11 mouse cellular contexts compared by ENCODE assay signal in the genomic region with DNA sequence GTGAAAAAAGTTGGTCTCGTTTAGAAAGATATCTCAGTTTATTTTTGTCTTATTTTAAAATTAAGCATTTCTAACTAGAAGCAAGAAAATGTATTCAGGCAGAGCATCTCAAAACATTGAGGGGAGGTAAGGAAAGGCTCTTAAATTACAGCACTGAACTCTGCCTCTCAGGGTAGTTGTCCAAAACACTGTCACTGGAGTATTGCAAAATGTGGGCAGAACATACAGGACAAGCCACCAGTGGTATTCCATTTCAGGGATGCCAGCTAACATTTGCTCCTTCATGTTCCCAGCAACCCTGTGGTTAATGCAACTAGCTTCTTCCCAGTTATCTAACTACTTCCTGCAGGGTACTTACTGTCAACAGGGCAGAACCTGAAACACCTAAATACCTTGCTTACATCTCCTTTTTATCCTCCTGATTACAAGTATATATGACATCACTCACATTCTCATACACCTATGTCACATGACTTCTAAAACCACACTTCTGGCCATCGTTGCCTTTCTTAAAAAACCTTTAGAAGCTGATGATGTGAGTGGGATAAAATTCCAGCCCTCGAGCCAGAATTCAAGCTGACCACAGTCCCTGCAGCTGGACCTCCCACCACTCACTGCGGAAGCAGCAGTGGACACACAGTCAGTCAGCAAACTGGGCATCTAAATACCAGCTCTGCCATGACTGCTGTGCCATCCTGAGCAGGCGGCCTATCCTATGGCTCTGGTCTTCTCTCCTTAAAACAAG. TPM values are rescaled to one million over a fixed set of nuclear protein-coding genes. Genes with fewer than 3 reads are reported as not detected.
DNase-seq lines count a peak whose midpoint lies in the region; ATAC-seq and TF ChIP-seq lines count a peak whose summit lies in the region.
"Had no signal": no experiment of that assay in that cellular context is flagged by ENCODE, and none has a peak within 500 bp of the region (broad histone marks: within the 10 kb centered on the region; RNA-seq: fewer than 3 reads in every experiment).

No protein-coding gene starts in this region.

- no peak overlapping the region for H3K27ac ChIP-seq in heart, embryonic 16.5 days (ENCODE audit: low read length)
- H3K27ac ChIP-seq in lung, postnatal 0 days (ENCODE audit: low read length) = no peak overlapping the region
- H3K27ac ChIP-seq in intestine, embryonic 15.5 days = no peak overlapping the region
- H3K27ac ChIP-seq in stomach, embryonic 15.5 days = no peak overlapping the region
- H3K27ac ChIP-seq: liver, embryonic 15.5 days had no signal

- H3K9ac ChIP-seq in heart, embryonic 16.5 days (ENCODE audit: low read length) = no peak overlapping the region
- no peak overlapping the region for H3K9ac ChIP-seq in lung, postnatal 0 days (replicated peaks; ENCODE audit: low read depth)
- H3K9ac ChIP-seq in intestine, embryonic 15.5 days = no peak overlapping the region
- H3K9ac ChIP-seq in stomach, embryonic 15.5 days = no peak overlapping the region
- H3K9ac ChIP-seq: liver, embryonic 15.5 days had no signal

- peaks cover 23% of the 10 kb centered on the region for H3K4me1 ChIP-seq in heart, embryonic 16.5 days (ENCODE audit: control insufficient read depth, insufficient read depth, low read length)
- peaks cover 7% of the 10 kb centered on the region; the same call in 1 of the 2 replicates for H3K4me1 ChIP-seq in lung, postnatal 0 days (ENCODE audit: insufficient read depth, low read depth, low read length)
- peaks cover 8% of the 10 kb centered on the region for H3K4me1 ChIP-seq in intestine, embryonic 15.5 days (replicated peaks)
- H3K4me1 ChIP-seq in stomach, embryonic 15.5 days = peaks cover 14% of the 10 kb centered on the region; the same call in 1 of the 2 replicates

- ATAC-seq in heart, embryonic 16.5 days (replicated peaks; ENCODE audit: extremely low read depth, insufficient read depth, low FRiP score) = no peak
- no peak for ATAC-seq in lung, postnatal 0 days
- ATAC-seq in intestine, embryonic 15.5 days = no peak
- ATAC-seq in stomach, embryonic 15.5 days (ENCODE audit: insufficient read depth, low FRiP score, low read depth) = no peak

- DNase-seq in heart, adult 9 months (ENCODE audit: low spot score in 2 of 2) = no peak
- peak; percentile 19 for DNase-seq in lung, postnatal 0 days (ENCODE audit: low spot score)
- no peak for DNase-seq in lung, postnatal 14 days
- no peak for DNase-seq in adrenal gland, postnatal 36 days
- DNase-seq in T-cell, adult 2 months (ENCODE audit: low spot score) = no peak
- DNase-seq: adrenal gland, adult 2 months; cerebellum, postnatal 14 days had no signal

- no peaks in the 10 kb centered on the region for H3K9me3 ChIP-seq in heart, embryonic 16.5 days (replicated peaks; ENCODE audit: control insufficient read depth, low read length)
- no peaks in the 10 kb centered on the region for H3K9me3 ChIP-seq in lung, postnatal 0 days (ENCODE audit: low read length)
- no peaks in the 10 kb centered on the region for H3K9me3 ChIP-seq in intestine, embryonic 15.5 days
- H3K9me3 ChIP-seq in stomach, embryonic 15.5 days = no peaks in the 10 kb centered on the region
- H3K9me3 ChIP-seq: liver, embryonic 15.5 days had no signal

- peak overlapping the region; percentile 15; the same call in 1 of the 2 replicates for H3K4me3 ChIP-seq in heart, embryonic 16.5 days (ENCODE audit: low read length)
- peak overlapping the region; percentile 4; the same call in 1 of the 2 replicates for H3K4me3 ChIP-seq in lung, postnatal 0 days (ENCODE audit: low read depth, low read length)
- H3K4me3 ChIP-seq in intestine, embryonic 15.5 days (replicated peaks) = peak overlapping the region; percentile 23
- peak overlapping the region; percentile 19 for H3K4me3 ChIP-seq in stomach, embryonic 15.5 days (replicated peaks)
- H3K4me3 ChIP-seq: liver, embryonic 15.5 days had no signal

- peak overlapping the region; percentile 49 for H3K4me2 ChIP-seq in heart, embryonic 16.5 days (ENCODE audit: low read depth, low read length)
- H3K4me2 ChIP-seq in lung, postnatal 0 days (replicated peaks; ENCODE audit: low read depth, low read length) = peak overlapping the region; percentile 77
- peak overlapping the region; percentile 56 for H3K4me2 ChIP-seq in intestine, embryonic 15.5 days (replicated peaks)
- peak overlapping the region; percentile 50 for H3K4me2 ChIP-seq in stomach, embryonic 15.5 days
- H3K4me2 ChIP-seq: liver, embryonic 15.5 days had no signal

- H3K36me3 ChIP-seq in heart, embryonic 16.5 days (ENCODE audit: control insufficient read depth, insufficient read depth) = no peaks in the 10 kb centered on the region
- no peaks in the 10 kb centered on the region for H3K36me3 ChIP-seq in lung, postnatal 0 days (ENCODE audit: insufficient read depth, low read length)
- H3K36me3 ChIP-seq in intestine, embryonic 15.5 days = no peaks in the 10 kb centered on the region
- no peaks in the 10 kb centered on the region for H3K36me3 ChIP-seq in stomach, embryonic 15.5 days
- H3K36me3 ChIP-seq: liver, embryonic 15.5 days had no signal

- no peak for TF ChIP-seq CTCF in lung, postnatal 0 days (IDR thresholded peaks at IDR 0.05)

- no peaks in the 10 kb centered on the region for H3K27me3 ChIP-seq in heart, embryonic 16.5 days (ENCODE audit: control insufficient read depth, insufficient read depth, low read length)
- H3K27me3 ChIP-seq in lung, postnatal 0 days (replicated peaks; ENCODE audit: insufficient read depth, low read length) = no peaks in the 10 kb centered on the region
- H3K27me3 ChIP-seq in intestine, embryonic 15.5 days (replicated peaks) = no peaks in the 10 kb centered on the region
- H3K27me3 ChIP-seq in stomach, embryonic 15.5 days (replicated peaks) = no peaks in the 10 kb centered on the region

- 63% methylated on average over 5 of the region's 5 CpGs for WGBS in heart, embryonic 16.5 days
- WGBS in lung, postnatal 0 days = 52% methylated on average over 5 of the region's 5 CpGs
- 65% methylated on average over 5 of the region's 5 CpGs for WGBS in intestine, embryonic 15.5 days
- 66% methylated on average over 5 of the region's 5 CpGs for WGBS in stomach, embryonic 15.5 days

- TF ChIP-seq EP300 in lung, postnatal 0 days (IDR thresholded peaks at IDR 0.05) = no peak

RNA-seq across cellular contexts. Expression of gene St5, which starts 33.8 kb away (rescaled TPM):
- 41.4 and 43.2 TPM in 2 replicates for polyA plus RNA-seq in heart, embryonic 16.5 days (2015; fragmentation: Nextera tagmentation; extraction: Ambion mirVana)
- polyA plus RNA-seq in lung, postnatal 0 days (2015; fragmentation: Nextera tagmentation; extraction: Ambion mirVana) = 58.9 and 61.8 TPM in 2 replicates
- 61.3 and 64.4 TPM in 2 replicates for polyA plus RNA-seq in intestine, embryonic 15.5 days (2015; fragmentation: Nextera tagmentation; extraction: Ambion mirVana)
- 58.7 and 71.6 TPM in 2 replicates for polyA plus RNA-seq in stomach, embryonic 15.5 days (2015; fragmentation: Nextera tagmentation; extraction: Ambion mirVana)
- total RNA-seq in adrenal gland, postnatal 36 days (2021) = 10 to 100 TPM; 37.9 to 45.8 TPM

RNA-seq across cellular contexts. Expression of gene Akip1, which starts 33.9 kb away (rescaled TPM):
- 32.7 and 36.0 TPM in 2 replicates for polyA plus RNA-seq in heart, embryonic 16.5 days (2015; fragmentation: Nextera tagmentation; extraction: Ambion mirVana)
- 48.6 and 52.5 TPM in 2 replicates for polyA plus RNA-seq in lung, postnatal 0 days (2015; fragmentation: Nextera tagmentation; extraction: Ambion mirVana)
- 38.1 and 38.6 TPM in 2 replicates for polyA plus RNA-seq in intestine, embryonic 15.5 days (2015; fragmentation: Nextera tagmentation; extraction: Ambion mirVana)
- 38.3 and 40.6 TPM in 2 replicates for polyA plus RNA-seq in stomach, embryonic 15.5 days (2015; fragmentation: Nextera tagmentation; extraction: Ambion mirVana)
- total RNA-seq in adrenal gland, postnatal 36 days (2021) = 10 to 100 TPM; 23.6 to 30.0 TPM

RNA-seq across cellular contexts. Expression of gene BC051019, which starts 54.1 kb away (rescaled TPM):
- 1.00 and 1.5 TPM in 2 replicates for polyA plus RNA-seq in heart, embryonic 16.5 days (2015; fragmentation: Nextera tagmentation; extraction: Ambion mirVana)
- polyA plus RNA-seq in lung, postnatal 0 days (2015; fragmentation: Nextera tagmentation; extraction: Ambion mirVana) = 22.7 and 24.3 TPM in 2 replicates
- polyA plus RNA-seq in intestine, embryonic 15.5 days (2015; fragmentation: Nextera tagmentation; extraction: Ambion mirVana) = 0.14 and 0.16 TPM in 2 replicates
- polyA plus RNA-seq in stomach, embryonic 15.5 days (2015; fragmentation: Nextera tagmentation; extraction: Ambion mirVana) = 0.21 and 0.33 TPM in 2 replicates
- total RNA-seq in adrenal gland, postnatal 36 days (2021) = not detected
- total RNA-seq: adrenal gland, adult 2 months had no signal
- polyA plus RNA-seq: adrenal gland, adult 2 months had no signal
